Mouse (Mus musculus) c-Kit-positive CD71-positive TER-119-negative erythroid progenitor cells, embryonic 14.5 days (primary cell): ENCODE results near the gene Flt1.

Experiments used
- DNase-seq: peaks from one replicate; pipeline ENCODE4 v3.0.0-alpha.2; 2013; ENCODE audit warnings: low read depth

The Flt1 gene

DNA sequence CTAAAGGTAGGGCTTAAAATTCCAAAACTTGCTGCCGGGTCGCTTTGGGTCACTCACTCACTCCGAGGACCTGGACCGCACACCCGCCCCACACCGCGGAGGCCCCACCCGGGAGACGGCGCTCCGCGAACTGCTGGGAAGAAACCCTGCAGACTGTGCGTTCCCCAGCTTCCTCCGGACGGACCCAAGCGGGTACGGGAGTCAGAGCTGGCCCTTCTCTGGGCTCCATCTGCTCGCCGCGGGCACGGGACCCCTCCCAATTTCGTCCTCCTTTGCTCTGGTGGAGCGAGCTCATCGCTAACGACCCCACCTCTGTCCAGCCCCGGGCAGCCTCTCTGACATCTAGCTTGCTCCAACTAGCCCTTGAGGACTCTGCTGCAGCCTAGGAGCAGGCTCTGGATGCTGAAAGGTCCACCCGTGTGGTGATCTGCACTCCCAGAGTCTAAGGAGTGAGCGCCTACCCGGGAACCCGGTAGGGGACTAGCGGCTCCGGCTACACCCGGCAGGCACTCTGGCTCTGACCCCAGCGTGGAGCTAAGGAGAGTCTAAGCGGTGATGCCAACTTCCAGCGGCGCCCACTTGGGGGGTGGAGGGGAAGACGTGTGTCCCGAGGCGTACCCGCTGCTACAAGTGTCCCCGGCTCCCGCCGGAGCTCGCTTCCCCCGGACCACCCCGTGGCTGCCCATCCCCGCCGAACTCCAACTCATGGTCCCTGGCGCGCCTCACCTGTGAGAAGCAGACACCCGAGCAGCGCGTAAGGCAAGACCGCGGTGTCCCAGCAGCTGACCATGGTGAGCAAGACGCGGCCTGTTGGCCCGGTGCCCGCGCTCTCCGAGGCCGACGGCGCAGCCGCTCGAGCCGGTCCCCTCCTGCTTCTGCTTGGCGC is 623 bp downstream of the Flt1 start:
- no peak for DNase-seq

GRCm38 (mm10) chr5:147724391-147724790 is 1.4 kb downstream of the Flt1 start:
- no peak for DNase-seq

- DNase-seq = no peak
Observed at GRCm38 (mm10) chr5:147723811-147724210, 2.0 kb downstream of the Flt1 start.

DNA sequence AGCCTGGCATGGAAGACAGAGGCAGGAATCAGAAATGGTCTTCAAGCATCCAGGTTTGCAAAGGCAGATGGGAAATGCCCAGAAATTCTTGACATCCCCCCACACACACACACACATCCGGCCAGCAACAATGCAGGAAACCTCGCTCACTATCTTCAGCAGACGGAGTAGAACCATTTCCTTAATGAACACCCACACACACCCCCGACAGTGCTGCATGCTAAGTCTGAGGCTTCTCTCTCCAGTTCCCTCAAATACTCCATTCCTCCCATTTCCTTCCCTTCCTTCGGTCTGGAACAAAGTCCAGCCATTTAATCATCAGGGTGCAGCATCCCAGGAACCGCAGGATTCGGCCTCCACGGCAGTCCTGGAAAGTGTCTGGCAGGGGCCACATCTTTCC is 4.4 kb downstream of the Flt1 start:
- DNase-seq = no peak

- no peak for DNase-seq
Observed at GRCm38 (mm10) chr5:147718335-147718734, 7.5 kb downstream of the Flt1 start.

DNA sequence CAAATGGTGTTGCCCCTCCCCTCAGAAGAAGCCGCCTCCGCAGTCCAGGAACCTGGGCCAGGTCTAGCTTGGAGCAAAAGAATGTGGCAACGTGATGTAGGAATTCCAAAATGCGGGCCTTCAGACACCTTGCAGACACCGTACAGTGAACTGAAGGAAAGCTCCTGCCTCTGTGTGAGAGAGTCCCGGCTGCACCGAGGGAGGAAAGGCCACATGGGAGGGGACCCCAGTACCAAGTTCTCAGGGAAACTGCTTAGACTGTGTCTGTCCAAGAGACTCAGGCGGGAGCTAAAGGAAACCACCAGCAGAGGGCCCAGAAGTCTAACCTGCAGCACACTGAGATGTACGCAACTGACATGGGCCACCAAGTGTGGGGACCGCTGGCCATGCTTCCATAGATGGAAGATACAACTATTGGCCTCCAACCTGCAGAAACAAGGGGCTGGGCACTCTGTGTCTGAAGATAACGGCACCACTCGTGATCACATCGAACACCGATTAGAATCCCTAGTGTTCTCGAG is 9.1 kb downstream of the Flt1 start:
- no peak for DNase-seq

DNA sequence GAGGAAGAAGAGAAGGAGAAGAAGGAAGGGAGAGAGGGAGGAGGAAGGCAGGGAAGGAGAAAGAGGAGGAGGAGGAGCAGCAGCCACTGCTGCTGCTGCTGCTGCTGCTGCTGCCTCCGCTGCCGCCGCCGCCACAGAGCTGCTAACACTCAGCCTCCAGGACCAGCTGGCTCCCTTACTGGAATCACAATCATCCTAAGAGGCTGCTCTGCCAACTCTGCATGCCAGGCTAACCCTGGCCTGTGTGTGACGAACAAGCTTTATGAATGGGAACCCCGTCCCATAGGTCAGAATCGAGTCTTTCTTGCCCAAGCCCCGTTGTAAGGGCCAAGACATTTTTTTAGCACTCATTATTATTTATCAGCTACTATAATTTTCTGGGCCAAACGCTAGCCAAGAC is 9.5 kb downstream of the Flt1 start:
- DNase-seq = no peak

GRCm38 (mm10) chr5:147715391-147715790 is 10.4 kb downstream of the Flt1 start:
- DNase-seq = no peak

DNA sequence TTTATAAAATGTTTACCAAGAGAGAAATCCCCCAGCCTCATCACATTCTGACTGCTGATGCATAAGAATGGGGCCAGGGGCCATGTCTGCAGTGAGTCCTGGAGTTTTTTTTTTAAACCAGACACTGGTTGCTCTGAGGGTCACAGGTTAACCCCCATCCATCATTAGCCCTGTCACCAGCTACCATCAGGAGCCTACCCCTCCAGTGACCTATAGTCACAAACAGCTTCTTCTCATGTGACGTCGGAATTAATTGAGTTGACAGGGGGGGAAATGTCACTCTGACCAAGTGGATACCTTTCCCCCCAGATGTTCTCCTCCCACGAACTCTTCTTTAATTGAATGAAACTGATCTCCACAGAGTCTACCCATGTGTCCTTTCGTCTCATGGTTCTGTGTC is 17.3 kb downstream of the Flt1 start:
- DNase-seq = no peak

- DNase-seq = no peak
Observed at GRCm38 (mm10) chr5:147707479-147707878, 18.3 kb downstream of the Flt1 start.

- no peak for DNase-seq
Observed at GRCm38 (mm10) chr5:147704890-147705289, 20.9 kb downstream of the Flt1 start.

- DNase-seq = no peak
Observed at GRCm38 (mm10) chr5:147702423-147702822, 23.4 kb downstream of the Flt1 start.

GRCm38 (mm10) chr5:147701024-147701423 is 24.8 kb downstream of the Flt1 start:
- no peak for DNase-seq

GRCm38 (mm10) chr5:147698044-147698443 is 27.8 kb downstream of the Flt1 start:
- no peak for DNase-seq

GRCm38 (mm10) chr5:147697165-147697564 is 28.6 kb downstream of the Flt1 start:
- no peak for DNase-seq

DNA sequence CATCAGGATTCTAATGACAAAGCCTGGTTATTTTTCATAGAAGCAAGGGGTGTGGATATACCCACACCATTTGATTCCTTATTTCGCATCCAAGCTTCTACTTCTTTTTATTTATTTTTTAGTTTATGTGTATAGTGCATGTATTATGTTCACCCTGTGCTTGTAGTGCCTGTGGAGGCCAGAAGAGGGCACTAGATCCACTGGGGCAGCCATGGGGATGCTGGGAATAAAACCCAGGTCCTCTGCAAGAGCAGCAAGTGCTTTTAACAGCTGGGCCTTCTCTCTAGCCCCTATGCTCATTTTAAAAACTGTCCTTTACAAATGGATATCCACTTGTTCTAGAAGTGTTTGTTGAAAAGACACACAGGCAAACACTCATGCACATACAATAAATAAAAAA is 33.2 kb downstream of the Flt1 start:
- no peak for DNase-seq

GRCm38 (mm10) chr5:147683707-147684323 is 42.0 kb downstream of the Flt1 start:
- DNase-seq = no peak

GRCm38 (mm10) chr5:147681224-147681623 is 44.6 kb downstream of the Flt1 start:
- no peak for DNase-seq

DNA sequence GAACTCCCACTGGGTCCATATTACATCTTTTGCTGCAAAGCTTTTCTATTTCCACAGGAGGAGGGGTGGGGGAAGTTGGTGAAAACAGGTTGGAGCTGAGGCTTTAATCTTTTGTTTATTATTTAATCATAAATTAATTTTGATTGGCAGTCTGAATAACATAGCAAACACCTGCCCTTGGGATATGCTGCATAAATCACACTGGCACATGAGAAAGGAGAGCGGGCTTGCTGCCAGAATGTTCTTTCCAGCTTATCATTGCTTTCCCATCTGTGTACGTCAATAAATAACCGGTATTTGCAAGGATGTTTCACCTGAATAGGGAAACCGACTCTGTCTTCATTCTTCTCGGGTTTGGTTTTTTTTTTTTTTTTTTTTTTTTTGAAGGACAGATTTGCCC is 45.1 kb downstream of the Flt1 start:
- DNase-seq = no peak

GRCm38 (mm10) chr5:147679316-147679715 is 46.5 kb downstream of the Flt1 start:
- DNase-seq = no peak

DNA sequence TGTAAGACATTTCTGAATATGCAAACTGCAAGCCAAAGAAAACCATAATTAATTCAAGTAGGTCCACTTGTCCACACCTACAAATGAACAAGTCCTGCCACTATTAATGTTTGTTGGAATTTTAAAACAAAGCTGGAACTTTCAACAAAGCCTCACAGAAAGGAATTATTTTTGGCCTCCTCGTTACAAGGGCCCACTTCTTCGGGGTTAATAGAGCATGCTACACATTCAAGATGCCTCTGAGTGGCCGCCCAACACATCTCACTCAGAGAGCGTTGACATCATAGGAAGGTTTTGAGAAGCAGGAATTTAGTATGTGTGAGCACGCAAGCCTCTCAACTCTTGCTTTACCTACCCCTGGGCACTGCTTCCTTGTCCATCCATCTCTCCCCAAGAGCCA is 50.0 kb downstream of the Flt1 start:
- DNase-seq = no peak

- DNase-seq = no peak
Observed at GRCm38 (mm10) chr5:147671765-147672424, 53.9 kb downstream of the Flt1 start.
